Mouse (Mus musculus) C2C12 (cell line): ENCODE results near the gene Eps15.

ENCODE experiments used
- CEBPB ChIP-seq: IDR thresholded peaks from one replicate; pipeline ENCODE4 v1.6.1; 2011; ENCODE audit warnings: low read depth, mild to moderate bottlenecking, control low read depth, moderate library complexity
- CTCF ChIP-seq: IDR thresholded peaks from one replicate; pipeline ENCODE4 v1.5.1; 2011; ENCODE audit not compliant: control insufficient read depth, insufficient read depth, insufficient read length
- FOSL1 ChIP-seq: IDR thresholded peaks from one replicate; pipeline ENCODE4 v1.8.0; 2011; ENCODE audit warnings: mild to moderate bottlenecking, low read length; ENCODE audit not compliant: poor library complexity, insufficient read depth, severe bottlenecking
- MAX ChIP-seq: IDR thresholded peaks from one replicate; pipeline ENCODE4 v1.6.1; 2011; ENCODE audit warnings: mild to moderate bottlenecking, control low read depth
- MYOD1 ChIP-seq: IDR thresholded peaks from one replicate; pipeline ENCODE4 v1.6.1; 2011; ENCODE audit warnings: low read depth; ENCODE audit not compliant: control insufficient read depth, insufficient read length
- MYOG ChIP-seq: IDR thresholded peaks from one replicate; pipeline ENCODE4 v1.6.1; 2011; ENCODE audit not compliant: control insufficient read depth, insufficient read length; ENCODE audit errors: extremely low read depth
- USF1 ChIP-seq: IDR thresholded peaks from one replicate; pipeline ENCODE4 v1.6.1; 2011; ENCODE audit warnings: low read depth, mild to moderate bottlenecking, control low read depth, moderate library complexity

DNA sequence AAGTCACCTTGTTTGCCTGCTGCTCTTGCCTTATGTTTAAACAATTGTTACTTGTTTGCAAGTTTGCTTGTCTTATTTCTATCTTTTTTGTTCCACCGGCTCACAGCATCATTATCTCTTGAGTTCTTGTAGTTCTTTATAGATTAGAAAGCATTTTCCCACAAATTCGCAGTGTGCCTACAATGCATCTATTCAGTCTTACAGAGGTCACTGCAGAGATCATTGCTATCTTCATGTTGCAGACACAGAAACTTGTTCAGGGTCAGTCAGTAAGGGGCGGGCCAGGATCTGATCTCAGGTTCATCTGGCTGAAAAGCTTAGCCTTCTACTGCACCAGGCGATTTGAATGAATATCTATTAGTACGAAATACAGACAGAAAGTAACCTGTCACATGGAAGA lies 25.6 kb upstream of the Eps15 start:
- TF ChIP-seq MAX, result no peak
- TF ChIP-seq CTCF, result no peak
- no peak for TF ChIP-seq CEBPB
- TF ChIP-seq USF1, result no peak
- no peak for TF ChIP-seq FOSL1
- TF ChIP-seq MYOG, result no peak
- no peak for TF ChIP-seq MYOD1
